ENCODE assay signal across 15 mouse cellular contexts in genomic region chr3:85196591-85196990, GRCm38 (mm10).
"Had no signal": no experiment of that assay in that cellular context is flagged by ENCODE, and none has a peak within 500 bp of the region (broad histone marks: within the 10 kb centered on the region; RNA-seq: fewer than 3 reads in every experiment).

No protein-coding gene starts in this region.

- H3K27me3 ChIP-seq: neural tube, embryonic 15.5 days; stomach, embryonic 15.5 days had no signal

- H3K27ac ChIP-seq: neural tube, embryonic 15.5 days; stomach, embryonic 15.5 days; stomach, postnatal 0 days had no signal

- H3K9ac ChIP-seq: neural tube, embryonic 15.5 days; stomach, embryonic 15.5 days had no signal

- H3K4me1 ChIP-seq: neural tube, embryonic 15.5 days; stomach, embryonic 15.5 days had no signal

- H3K9me3 ChIP-seq: neural tube, embryonic 15.5 days; stomach, embryonic 15.5 days had no signal

- DNase-seq: retina, postnatal 1 day; right cerebral cortex, adult 18-20 months; right cerebral cortex, postnatal 14 days; right cerebral cortex, postnatal 25 days; right cerebral cortex, postnatal 4 days; spleen, adult 18-20 months; thymus, adult 18-20 months; thymus, adult 2 months; thymus, postnatal 14 days; thymus, postnatal 25 days; thymus, postnatal 36 days; thymus, postnatal 4 days had no signal

- H3K4me3 ChIP-seq: neural tube, embryonic 15.5 days; stomach, embryonic 15.5 days had no signal

- H3K4me2 ChIP-seq: neural tube, embryonic 15.5 days; stomach, embryonic 15.5 days had no signal

- H3K36me3 ChIP-seq: neural tube, embryonic 15.5 days; stomach, embryonic 15.5 days had no signal
